Mouse (Mus musculus): ENCODE data around the gene Eif3l. TPM values are rescaled to one million over a fixed set of nuclear protein-coding genes. Genes with fewer than 3 reads are reported as not detected.

The Eif3l gene
- polyA plus RNA-seq, 1 experiment from 2014 or later, result 164 TPM

DNA sequence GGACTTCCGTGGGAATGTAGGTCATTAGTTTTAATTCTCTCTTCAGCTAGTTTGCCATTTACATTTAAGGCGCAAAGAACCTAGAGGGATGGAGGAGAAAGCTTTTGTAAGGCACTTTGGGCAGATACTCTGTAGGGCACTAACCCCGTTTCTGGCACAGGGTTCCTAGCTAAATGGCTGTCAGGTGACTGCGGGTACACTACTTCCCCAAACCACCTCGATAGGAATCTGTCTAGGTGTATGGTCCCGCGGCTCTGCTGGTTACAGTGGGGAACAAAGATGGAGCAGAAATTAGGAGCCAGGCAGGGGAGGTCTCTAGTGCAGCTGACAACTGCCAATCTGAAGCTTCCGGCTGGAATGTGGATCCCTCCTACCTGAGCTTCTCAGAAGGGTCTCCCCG, 35.1 kb downstream of the Eif3l start:
- Histone ChIP-seq H3K4me3 (replicated peaks) (peak overlapping the region; percentile 94), H3K4me1 (peaks cover 31% of the 10 kb centered on the region), H3K4me2 (peak overlapping the region; percentile 93), H3K27me3 (replicated peaks) (no peaks in the 10 kb centered on the region), H3K9me3 (replicated peaks) (no peaks in the 10 kb centered on the region), H3K36me3 (peaks cover 8% of the 10 kb centered on the region), H3K9ac (replicated peaks) (peak overlapping the region; percentile 93), H3K27ac (replicated peaks) (peak overlapping the region; percentile 84; the same call in 1 of the 2 replicates)
- no peak for ATAC-seq (ENCODE audit: low FRiP score)
- 12% methylated on average over 9 of the region's 9 CpGs for WGBS

DNA sequence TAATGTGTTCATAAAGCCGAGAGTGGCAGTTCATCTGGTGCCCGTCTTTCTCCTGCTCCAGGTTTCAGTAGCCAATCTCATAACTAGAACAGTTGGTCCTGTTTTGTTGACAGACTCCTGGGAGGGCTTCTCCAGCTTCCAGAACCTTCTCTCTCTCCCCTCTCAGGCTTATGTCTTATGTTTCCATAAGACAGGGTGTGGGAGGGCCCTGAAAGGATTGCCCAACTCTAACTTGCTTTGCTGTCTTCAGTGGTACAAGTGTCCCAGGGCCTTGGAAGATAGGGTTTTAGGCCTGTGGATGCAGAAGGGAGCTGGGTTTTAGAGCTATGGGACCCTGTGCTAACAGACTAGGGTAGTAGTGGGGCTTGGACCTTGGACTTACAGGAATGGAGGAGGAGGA, 35.5 kb downstream of the Eif3l start:
- Histone ChIP-seq H3K36me3 (peaks cover 13% of the 10 kb centered on the region), H3K27me3 (replicated peaks) (no peaks in the 10 kb centered on the region), H3K4me1 (peaks cover 31% of the 10 kb centered on the region), H3K4me2 (peak overlapping the region; percentile 93), H3K27ac (replicated peaks) (0 out of 2 replicates have a peak overlapping the region, but pooled peaks have one; percentile 84), H3K9ac (replicated peaks) (peak overlapping the region; percentile 93), H3K9me3 (replicated peaks) (no peaks in the 10 kb centered on the region), H3K4me3 (replicated peaks) (peak overlapping the region; percentile 94)
- WGBS, result 57% methylated on average over 2 of the region's 2 CpGs
- no peak for ATAC-seq (ENCODE audit: low FRiP score)

DNA sequence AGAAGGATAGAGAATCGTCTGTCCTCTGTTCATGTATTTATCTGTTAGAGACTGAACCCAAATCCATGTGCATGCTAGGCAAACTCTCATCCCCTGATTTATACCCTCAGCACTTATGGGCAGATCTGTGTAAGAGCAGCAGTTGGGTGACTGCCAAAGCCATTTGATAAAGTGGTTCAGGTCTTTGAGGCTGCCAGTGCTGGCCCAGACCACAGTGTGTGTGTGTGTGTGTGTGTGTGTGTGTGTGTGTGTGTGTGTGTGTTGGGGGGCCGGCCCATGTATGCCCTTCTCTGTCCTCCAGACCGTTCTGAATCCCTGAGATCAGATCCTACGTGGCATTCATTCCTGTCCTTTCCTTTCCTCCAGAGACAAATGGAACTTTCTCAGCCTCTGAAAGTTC, 36.8 kb downstream of the Eif3l start:
- H3K4me2 ChIP-seq, result peak overlapping the region; percentile 93; the same call in 1 of the 2 replicates
- peaks cover 21% of the 10 kb centered on the region for H3K36me3 ChIP-seq
- no peaks in the 10 kb centered on the region for H3K9me3 ChIP-seq (replicated peaks)
- 0 out of 2 replicates have a peak overlapping the region, but pooled peaks have one; percentile 94 for H3K4me3 ChIP-seq (replicated peaks)
- H3K27ac ChIP-seq (replicated peaks), result no peak overlapping the region
- H3K27me3 ChIP-seq (replicated peaks), result no peaks in the 10 kb centered on the region
- H3K9ac ChIP-seq (replicated peaks), result no peak overlapping the region
- peaks cover 31% of the 10 kb centered on the region for H3K4me1 ChIP-seq
- ATAC-seq (ENCODE audit: low FRiP score), result no peak
- WGBS, result 50% methylated on average over 4 of the region's 4 CpGs

DNA sequence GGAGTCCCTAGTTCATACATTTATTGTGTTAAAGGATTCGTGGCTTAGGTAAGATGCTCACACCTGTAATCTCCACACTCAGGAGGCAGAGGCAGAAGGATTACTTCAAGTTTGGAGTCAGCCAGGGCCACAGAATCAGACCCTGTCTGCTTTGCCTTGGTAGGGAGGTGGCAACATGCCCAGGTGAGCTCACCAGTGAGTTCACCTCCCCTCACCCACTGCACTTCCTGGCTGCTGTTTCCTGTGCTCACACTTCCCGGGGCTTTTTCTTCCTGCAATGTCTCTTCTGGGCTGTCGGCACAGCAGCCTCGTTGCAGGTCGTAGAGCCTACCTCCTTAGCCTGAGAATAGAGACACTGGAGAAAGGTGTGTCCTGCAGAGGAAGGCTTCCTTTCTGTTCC, 40.3 kb downstream of the Eif3l start:
- Histone ChIP-seq H3K27me3 (replicated peaks) (no peaks in the 10 kb centered on the region), H3K27ac (replicated peaks) (no peak overlapping the region), H3K4me2 (no peak overlapping the region), H3K4me1 (peaks cover 17% of the 10 kb centered on the region), H3K4me3 (replicated peaks) (no peak overlapping the region), H3K36me3 (peaks cover 44% of the 10 kb centered on the region), H3K9me3 (replicated peaks) (no peaks in the 10 kb centered on the region), H3K9ac (replicated peaks) (no peak overlapping the region)
- 50% methylated on average over 5 of the region's 5 CpGs for WGBS
- no peak for ATAC-seq (ENCODE audit: low FRiP score)

DNA sequence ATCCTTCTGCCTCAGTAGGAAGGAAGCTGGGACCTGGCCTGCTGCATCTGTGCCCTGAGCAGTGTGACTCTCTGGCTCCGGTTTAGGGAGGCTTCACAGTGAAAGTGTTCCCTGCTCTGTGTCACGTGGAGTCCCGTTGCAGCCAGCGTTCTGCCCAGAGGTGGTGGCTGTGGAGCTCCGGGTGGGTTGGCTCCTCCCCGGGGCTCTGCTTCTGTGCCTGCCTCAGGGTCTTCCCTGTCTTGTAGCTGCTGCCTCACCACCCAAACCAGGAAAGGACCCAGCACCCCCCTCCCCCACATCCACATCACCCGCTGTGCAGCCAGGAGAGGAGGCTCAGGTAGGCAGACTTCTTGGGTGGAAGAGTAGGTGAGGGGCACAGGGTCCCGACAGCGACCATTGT, 44.5 kb downstream of the Eif3l start:
- Histone ChIP-seq H3K4me1 (no peaks in the 10 kb centered on the region; the same call in 1 of the 2 replicates), H3K9me3 (replicated peaks) (no peaks in the 10 kb centered on the region), H3K4me3 (replicated peaks) (no peak overlapping the region), H3K27me3 (replicated peaks) (no peaks in the 10 kb centered on the region), H3K36me3 (peaks cover 83% of the 10 kb centered on the region), H3K9ac (replicated peaks) (no peak overlapping the region), H3K27ac (replicated peaks) (no peak overlapping the region), H3K4me2 (no peak overlapping the region)
- WGBS, result 86% methylated on average over 9 of the region's 9 CpGs
- no peak for ATAC-seq (ENCODE audit: low FRiP score)

DNA sequence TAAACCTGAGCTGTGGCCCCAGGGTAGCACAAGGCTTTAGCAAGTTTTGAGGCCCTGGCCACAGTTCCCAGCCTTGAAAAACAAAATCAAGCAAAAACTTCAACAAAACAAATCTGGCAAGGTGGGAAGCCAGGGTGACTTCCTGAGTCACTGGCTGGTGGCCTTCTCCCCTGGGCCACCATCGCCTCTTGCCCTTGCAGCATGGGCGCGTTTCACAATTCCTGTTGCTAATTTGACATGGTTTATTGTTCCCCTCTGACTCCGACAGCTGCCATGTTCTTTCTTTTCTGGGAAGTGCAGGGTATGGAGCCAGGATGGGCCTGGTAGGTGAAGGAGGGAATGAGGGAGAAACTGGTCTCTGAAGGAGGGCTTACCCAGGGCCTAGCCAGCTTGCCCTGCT, 47.1 kb downstream of the Eif3l start:
- Histone ChIP-seq H3K4me3 (replicated peaks) (no peak overlapping the region), H3K4me1 (no peaks in the 10 kb centered on the region), H3K27me3 (replicated peaks) (no peaks in the 10 kb centered on the region), H3K27ac (replicated peaks) (no peak overlapping the region), H3K9ac (replicated peaks) (no peak overlapping the region), H3K36me3 (peaks cover 82% of the 10 kb centered on the region), H3K9me3 (replicated peaks) (no peaks in the 10 kb centered on the region), H3K4me2 (no peak overlapping the region)
- ATAC-seq (ENCODE audit: low FRiP score), result no peak
- WGBS, result 47% methylated on average over 4 of the region's 4 CpGs

DNA sequence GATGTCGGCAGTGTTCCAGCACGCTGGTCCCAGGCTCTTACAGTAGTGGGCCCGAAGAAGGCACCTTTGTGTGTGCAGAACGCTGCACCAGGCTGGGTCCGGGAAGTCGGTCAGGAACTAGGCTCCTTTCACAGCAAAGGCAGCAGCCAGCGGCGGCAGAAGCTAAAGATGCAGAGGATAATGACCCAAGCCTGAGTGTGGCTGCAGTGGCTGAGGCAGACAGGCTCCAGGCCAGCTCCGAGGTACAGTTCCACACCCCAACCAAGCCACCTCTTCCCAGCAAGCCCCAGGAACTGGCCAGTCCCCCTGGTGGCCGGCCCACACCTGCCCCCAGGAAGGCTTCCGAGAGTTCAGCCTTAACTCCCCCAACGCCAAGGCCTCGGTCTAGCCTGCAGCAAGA, 47.6 kb downstream of the Eif3l start:
- H3K36me3 ChIP-seq, result peaks cover 82% of the 10 kb centered on the region
- no peak overlapping the region for H3K9ac ChIP-seq (replicated peaks)
- ATAC-seq (ENCODE audit: low FRiP score), result no peak

DNA sequence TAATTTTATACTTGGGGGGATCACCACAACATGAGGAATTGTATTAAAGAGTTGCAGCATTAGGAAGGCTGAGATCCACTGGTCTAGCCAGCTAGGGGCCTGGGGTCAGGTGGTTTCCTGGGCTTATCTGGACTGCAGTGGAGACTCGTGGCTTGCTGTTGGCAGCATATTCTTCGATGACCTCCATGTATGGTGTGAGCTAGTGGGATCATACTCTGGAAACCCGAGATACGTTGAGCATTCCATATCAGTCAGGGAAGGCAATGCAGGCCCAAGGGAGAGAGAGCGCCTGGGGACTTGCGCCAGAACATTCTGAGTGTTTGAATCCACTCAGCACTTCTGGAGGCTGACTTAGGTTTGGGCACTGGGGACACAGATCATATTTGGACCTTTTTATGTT, 48.8 kb downstream of the Eif3l start:
- Histone ChIP-seq H3K36me3 (peaks cover 90% of the 10 kb centered on the region), H3K4me3 (replicated peaks) (no peak overlapping the region)
- ATAC-seq (ENCODE audit: low FRiP score), result no peak

More for the DNA sequence above, 47.6 kb downstream of the Eif3l start:
- Histone ChIP-seq H3K4me3 (replicated peaks) (no peak overlapping the region), H3K4me1 (no peaks in the 10 kb centered on the region), H3K27ac (replicated peaks) (no peak overlapping the region), H3K27me3 (replicated peaks) (no peaks in the 10 kb centered on the region), H3K9me3 (replicated peaks) (no peaks in the 10 kb centered on the region), H3K4me2 (no peak overlapping the region)
- WGBS, result 83% methylated on average over 13 of the region's 13 CpGs

DNA sequence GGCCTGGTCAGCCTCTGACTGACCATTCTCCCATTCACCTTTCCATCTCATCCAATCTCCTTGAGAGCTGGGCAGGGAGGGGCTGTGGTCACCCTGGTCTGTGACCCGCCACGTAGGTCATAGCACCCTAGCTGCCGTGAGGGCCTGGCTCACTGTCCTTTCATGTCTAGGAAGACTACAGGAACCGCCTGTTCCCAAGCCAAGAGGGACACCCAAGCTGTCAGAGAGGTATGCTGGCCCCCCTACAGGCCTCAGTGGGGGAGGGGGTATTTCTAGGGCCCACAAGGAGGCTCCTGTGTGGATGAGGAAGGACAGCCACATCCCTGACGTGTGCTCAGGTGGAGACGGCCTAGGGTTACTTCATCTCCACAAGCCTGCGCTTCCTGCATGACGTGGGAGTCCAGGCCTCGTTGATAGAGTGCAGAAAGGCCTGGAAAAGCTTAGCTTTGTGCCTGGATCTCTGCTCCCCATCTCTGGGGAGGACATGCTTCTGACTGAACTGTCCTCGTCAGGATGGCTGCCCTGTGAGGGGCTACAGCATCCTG, 49.4 kb downstream of the Eif3l start:
- H3K27me3 ChIP-seq (replicated peaks), result no peaks in the 10 kb centered on the region
- H3K4me1 ChIP-seq, result no peaks in the 10 kb centered on the region
- H3K27ac ChIP-seq (replicated peaks), result no peak overlapping the region
- WGBS, result 85% methylated on average over 10 of the region's 10 CpGs
- H3K9ac ChIP-seq (replicated peaks), result no peak overlapping the region
- no peaks in the 10 kb centered on the region for H3K9me3 ChIP-seq (replicated peaks)
- peaks cover 88% of the 10 kb centered on the region for H3K36me3 ChIP-seq
- no peak for ATAC-seq (ENCODE audit: low FRiP score)
- no peak overlapping the region for H3K4me2 ChIP-seq
- no peak overlapping the region for H3K4me3 ChIP-seq (replicated peaks)

More for the DNA sequence above, 48.8 kb downstream of the Eif3l start:
- 93% methylated on average over 6 of the region's 6 CpGs for WGBS
- Histone ChIP-seq H3K4me2 (no peak overlapping the region), H3K9ac (replicated peaks) (no peak overlapping the region), H3K27me3 (replicated peaks) (no peaks in the 10 kb centered on the region), H3K4me1 (no peaks in the 10 kb centered on the region), H3K27ac (replicated peaks) (no peak overlapping the region), H3K9me3 (replicated peaks) (no peaks in the 10 kb centered on the region)

DNA sequence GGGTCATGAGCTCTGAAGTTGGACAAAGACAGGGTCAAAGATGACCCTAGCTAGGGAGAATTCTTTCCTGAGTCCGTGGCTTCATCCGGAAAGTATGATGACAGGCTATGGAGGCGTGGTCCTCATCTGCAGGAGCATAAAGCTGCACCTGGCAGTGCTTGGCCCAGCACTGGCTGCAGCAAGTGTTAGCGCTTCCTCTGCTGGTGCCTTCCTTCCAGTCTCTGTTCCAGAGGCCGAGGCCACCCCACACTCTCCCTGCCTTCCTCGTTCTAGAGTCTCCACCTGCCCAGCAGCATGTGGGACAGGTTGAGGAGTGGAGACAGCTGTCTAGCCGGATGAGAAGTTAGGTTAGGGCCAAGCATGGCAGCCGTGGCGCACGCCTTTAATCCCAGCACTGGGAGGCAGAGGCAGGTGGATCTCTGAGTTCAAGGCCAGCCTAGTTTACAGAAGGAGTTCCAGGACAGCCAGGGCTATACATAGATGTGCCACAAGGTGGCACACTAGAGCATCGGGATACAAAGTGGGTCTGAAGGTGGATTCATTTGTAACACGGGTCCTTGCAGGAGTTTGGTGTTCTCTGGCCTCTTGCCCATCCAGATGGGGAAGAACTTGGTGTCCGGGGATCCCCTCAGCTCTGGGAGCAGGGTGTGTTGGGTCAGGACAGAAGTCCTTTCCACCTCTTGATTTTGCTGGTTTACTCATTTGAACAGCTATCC, 51.4 kb downstream of the Eif3l start:
- Histone ChIP-seq H3K36me3 (peaks cover 89% of the 10 kb centered on the region), H3K4me2 (no peak overlapping the region), H3K9ac (replicated peaks) (no peak overlapping the region), H3K9me3 (replicated peaks) (no peaks in the 10 kb centered on the region), H3K4me1 (no peaks in the 10 kb centered on the region), H3K27me3 (replicated peaks) (no peaks in the 10 kb centered on the region), H3K27ac (replicated peaks) (no peak overlapping the region), H3K4me3 (replicated peaks) (no peak overlapping the region)
- 80% methylated on average over 13 of the region's 13 CpGs for WGBS
- no peak for ATAC-seq (ENCODE audit: low FRiP score)

DNA sequence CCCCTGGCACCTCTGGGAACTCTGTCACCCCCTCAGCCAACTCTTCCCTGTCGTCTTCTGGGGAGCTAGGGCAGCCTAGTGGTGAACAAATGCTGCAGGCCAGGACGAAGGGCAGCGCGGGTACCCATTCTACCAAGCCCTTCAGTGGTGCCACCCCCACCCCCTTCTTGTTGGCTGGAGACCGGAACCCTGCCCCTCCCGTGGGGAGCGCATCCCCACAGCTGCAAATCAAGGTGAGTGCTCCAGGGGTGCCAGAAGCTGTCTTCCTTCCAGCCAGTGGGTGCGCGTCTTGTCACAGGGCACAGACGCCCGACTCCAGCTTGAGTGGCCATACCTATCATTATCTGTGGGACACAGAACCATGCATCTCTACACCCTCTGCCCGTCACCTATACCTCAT, 52.1 kb downstream of the Eif3l start:
- peaks cover 89% of the 10 kb centered on the region for H3K36me3 ChIP-seq
- H3K4me2 ChIP-seq, result no peak overlapping the region
- no peak overlapping the region for H3K27ac ChIP-seq (replicated peaks)
- no peak for ATAC-seq (ENCODE audit: low FRiP score)
- H3K4me3 ChIP-seq (replicated peaks), result no peak overlapping the region
- H3K9me3 ChIP-seq (replicated peaks), result no peaks in the 10 kb centered on the region
- H3K4me1 ChIP-seq, result no peaks in the 10 kb centered on the region
- H3K27me3 ChIP-seq (replicated peaks), result no peaks in the 10 kb centered on the region
- 97% methylated on average over 12 of the region's 12 CpGs for WGBS
- no peak overlapping the region for H3K9ac ChIP-seq (replicated peaks)

DNA sequence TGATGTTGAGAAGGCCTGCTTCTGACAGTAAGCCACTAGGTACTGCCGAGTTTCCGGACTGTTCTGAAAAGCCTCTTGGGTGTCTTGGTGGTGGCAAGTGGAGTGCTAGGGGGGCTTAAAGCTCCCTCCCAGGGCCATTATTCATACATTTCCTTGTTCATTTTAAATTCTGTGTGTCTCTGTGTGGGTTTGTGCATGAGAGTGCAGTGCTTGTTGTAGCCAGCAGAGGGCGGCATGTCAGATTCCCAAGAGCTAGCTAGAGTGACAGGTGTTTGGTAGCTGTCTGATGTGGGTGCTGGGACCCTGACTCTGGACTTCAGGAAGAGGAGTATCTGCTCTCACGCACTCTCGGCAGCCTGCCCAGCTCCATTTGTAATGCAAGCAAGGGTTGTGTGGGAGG, 53.2 kb downstream of the Eif3l start:
- WGBS, result 98% methylated on average over 5 of the region's 5 CpGs
- H3K36me3 ChIP-seq, result peaks cover 89% of the 10 kb centered on the region
- ATAC-seq (ENCODE audit: low FRiP score), result no peak

More for the DNA sequence above, 53.2 kb downstream of the Eif3l start:
- Histone ChIP-seq H3K4me1 (no peaks in the 10 kb centered on the region), H3K4me2 (no peak overlapping the region), H3K27me3 (replicated peaks) (no peaks in the 10 kb centered on the region), H3K9me3 (replicated peaks) (no peaks in the 10 kb centered on the region), H3K4me3 (replicated peaks) (no peak overlapping the region), H3K9ac (replicated peaks) (no peak overlapping the region), H3K27ac (replicated peaks) (no peak overlapping the region)

All from neural tube, embryonic 15.5 days (tissue).